In genomic region chr16:93014991-93015390, GRCm38 (mm10) we compare ENCODE assay signal across 23 mouse cellular contexts.
"Had no signal": no experiment of that assay in that cellular context is flagged by ENCODE, and none has a peak within 500 bp of the region (broad histone marks: within the 10 kb centered on the region; RNA-seq: fewer than 3 reads in every experiment).

No protein-coding gene starts in this region.

- H3K36me3 ChIP-seq: heart, embryonic 13.5 days; heart, embryonic 15.5 days; hindbrain, embryonic 13.5 days; hindbrain, embryonic 15.5 days; limb, embryonic 13.5 days; limb, embryonic 15.5 days; liver, embryonic 12.5 days had no signal

- H3K27ac ChIP-seq: heart, embryonic 13.5 days; heart, embryonic 15.5 days; hindbrain, embryonic 13.5 days; hindbrain, embryonic 15.5 days; hindbrain, postnatal 0 days; limb, embryonic 15.5 days; liver, embryonic 12.5 days; liver, embryonic 14.5 days had no signal

- H3K9me3 ChIP-seq: heart, embryonic 13.5 days; heart, embryonic 15.5 days; hindbrain, embryonic 13.5 days; hindbrain, embryonic 15.5 days; limb, embryonic 13.5 days; limb, embryonic 15.5 days had no signal

- H3K9ac ChIP-seq: forebrain, postnatal 0 days; heart, embryonic 13.5 days; heart, embryonic 15.5 days; hindbrain, embryonic 13.5 days; hindbrain, embryonic 15.5 days; limb, embryonic 15.5 days; liver, embryonic 12.5 days; liver, embryonic 14.5 days had no signal

- H3K4me1 ChIP-seq: heart, embryonic 13.5 days; heart, embryonic 15.5 days; hindbrain, embryonic 15.5 days; liver, embryonic 12.5 days had no signal

- H3K4me2 ChIP-seq: heart, embryonic 11.5 days; heart, embryonic 13.5 days; heart, embryonic 15.5 days; hindbrain, embryonic 13.5 days; hindbrain, embryonic 15.5 days; limb, embryonic 13.5 days; limb, embryonic 15.5 days; liver, embryonic 12.5 days had no signal

- ATAC-seq: forebrain, postnatal 0 days; hindbrain, postnatal 0 days; intestine, embryonic 16.5 days; liver, embryonic 12.5 days had no signal

- DNase-seq: forebrain, postnatal 0 days; gastrocnemius, postnatal 14 days; gastrocnemius, postnatal 36 days; heart, adult 18-20 months; heart, postnatal 14 days; heart, postnatal 36 days; kidney, adult 11 months; kidney, adult 9 months; kidney, postnatal 14 days; layer of hippocampus, adult 9-11 months; layer of hippocampus, postnatal 36 days; left cerebral cortex, postnatal 4 days had no signal

- H3K27me3 ChIP-seq: hindbrain, embryonic 15.5 days; limb, embryonic 15.5 days had no signal

- H3K4me3 ChIP-seq: heart, embryonic 13.5 days; heart, embryonic 15.5 days; hindbrain, embryonic 13.5 days; hindbrain, embryonic 15.5 days; limb, embryonic 13.5 days; limb, embryonic 15.5 days; liver, embryonic 12.5 days had no signal
